Mouse (Mus musculus): ENCODE measurements around the gene Lkaaear1.

Lkaaear1 gene

DNA sequence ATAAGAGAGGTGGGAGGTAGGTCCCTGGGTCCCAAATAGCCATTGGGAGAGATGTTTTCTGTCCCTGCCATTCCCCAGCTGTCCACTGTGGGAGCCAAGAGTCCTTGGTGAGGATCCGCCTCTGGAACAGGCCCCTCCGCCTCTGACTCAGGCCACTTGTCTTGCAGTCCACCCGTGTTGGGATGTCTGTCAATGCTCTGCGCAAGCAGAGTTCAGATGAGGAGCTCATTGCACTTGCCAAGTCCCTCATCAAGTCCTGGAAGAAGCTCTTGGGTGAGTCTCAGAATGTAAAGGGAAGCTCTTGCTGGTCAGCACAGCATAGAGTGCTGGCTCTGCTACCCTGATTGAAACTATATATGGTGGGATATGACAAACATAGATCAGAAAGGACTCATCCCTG is 14.9 kb downstream of the Lkaaear1 start:
- no peak for DNase-seq (ENCODE audit: low spot score)

DNA sequence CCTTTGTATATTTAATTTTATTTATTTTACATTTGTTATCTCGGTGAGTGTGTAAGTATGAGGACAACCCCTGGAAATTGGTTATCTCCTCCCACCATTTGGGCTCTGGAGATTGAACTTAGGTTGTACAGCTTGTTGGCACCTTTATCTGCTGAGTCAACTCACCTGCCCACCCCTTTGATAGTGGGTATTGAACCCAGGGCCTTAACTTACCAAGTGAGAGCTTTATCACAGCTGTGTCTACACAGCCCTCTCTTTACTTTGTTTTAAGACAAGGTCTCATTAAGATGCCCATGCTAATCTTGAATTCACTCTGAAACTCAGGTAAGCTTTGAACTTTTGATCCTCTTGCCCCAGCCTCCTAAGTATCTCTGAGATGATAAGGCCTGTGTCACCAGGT is 16.3 kb downstream of the Lkaaear1 start:
- DNase-seq (ENCODE audit: low spot score), result no peak

DNA sequence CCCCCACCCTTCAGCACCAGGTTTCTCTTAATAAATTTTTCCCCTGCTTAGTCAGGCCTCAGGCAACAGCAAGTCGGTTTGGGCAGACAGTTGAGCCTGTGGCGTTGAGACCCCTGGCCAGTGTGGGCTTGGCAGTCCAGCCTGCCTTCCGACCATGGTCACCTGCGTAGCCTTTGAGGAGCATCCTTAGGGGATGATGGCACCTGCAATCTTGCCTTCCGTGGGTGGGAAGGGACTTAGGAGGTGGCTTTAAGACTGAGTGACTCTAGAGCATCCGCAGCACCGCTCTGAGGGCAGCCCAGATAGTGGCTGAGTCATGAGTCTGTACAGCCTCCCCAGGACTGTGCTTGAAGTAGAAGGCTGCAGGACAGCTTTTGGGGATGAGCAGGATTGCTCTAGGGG is 17.5 kb downstream of the Lkaaear1 start:
- no peak for DNase-seq (ENCODE audit: low spot score)

DNA sequence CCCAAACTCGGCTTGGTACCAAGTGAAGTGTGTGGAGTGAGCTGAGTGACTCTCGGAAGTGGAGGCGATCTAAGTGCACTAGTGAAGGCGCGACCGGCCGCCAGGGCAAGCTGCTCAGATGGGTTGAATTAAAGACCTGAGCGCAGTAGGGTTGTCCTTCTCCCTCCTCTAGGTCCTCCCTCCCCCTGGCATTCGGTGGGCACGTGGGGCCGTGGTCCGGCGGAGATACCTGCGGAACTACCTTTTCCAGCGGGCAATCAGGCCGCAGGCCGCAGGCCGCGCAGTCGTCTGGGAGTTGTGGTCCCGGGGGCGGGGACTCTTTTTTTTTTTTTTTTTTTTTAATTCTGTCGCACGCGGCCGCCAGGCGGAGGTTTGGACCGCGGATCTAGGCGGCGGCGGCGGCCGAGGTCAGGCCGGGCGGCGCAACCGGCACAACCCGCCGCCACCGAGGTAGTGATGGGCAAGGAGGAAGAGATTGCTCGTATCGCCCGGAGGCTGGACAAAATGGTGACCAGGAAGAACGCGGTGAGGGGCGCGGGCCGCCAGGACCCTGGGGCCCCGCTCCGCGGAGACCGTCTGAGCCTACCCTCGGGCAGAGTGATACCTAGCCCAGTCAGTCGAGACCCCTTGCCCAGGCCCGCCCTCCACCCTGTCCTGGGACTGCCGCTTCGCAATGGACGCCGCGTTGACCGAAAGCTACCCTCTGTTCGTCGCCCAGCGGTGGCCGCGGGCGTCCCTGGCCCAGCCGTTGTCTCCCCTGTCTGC is 18.1 kb downstream of the Lkaaear1 start, which contains the start of gene Tcea2:
TSS of gene Tcea2 (plus strand) at position 360 of the 765 bp plus-strand sequence.
- peak; percentile 81 for DNase-seq (ENCODE audit: low spot score)

DNA sequence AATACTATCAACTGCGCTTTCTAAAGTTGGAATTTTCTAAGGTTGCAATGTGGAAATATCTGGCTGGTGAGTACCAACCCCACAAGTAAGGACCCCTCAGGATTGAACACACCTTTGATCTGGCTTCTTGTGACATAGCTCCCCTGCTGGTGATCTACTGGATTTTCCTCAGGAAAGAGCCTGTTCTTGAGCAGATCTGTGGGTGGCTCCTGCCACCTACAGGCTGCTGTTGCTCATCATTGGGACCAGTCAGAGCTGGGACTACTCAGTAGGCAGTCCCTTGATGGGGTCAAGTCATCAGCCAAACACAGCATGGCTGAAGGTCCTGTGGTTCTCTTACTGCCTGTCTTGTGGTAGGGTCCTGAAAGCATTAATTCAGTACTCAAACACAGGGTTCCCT is 19.5 kb downstream of the Lkaaear1 start:
- DNase-seq (ENCODE audit: low spot score), result peak; percentile 92

DNA sequence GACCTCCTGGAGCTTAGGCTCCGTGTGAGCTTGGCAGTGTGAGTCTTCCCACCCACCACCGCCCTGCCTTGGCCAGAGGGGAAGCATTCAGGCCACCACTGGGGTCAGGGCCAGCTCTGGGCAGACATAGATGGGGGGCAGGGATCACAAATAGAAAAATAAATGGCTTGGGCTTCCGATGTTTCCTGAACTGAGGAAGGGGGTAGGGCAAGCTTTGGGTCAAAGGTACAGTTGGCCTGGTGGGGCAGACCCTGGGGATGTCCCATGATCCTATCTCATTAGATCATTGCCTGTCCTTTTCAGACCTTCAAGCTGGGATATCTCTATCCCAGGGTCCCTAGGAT is 20.5 kb downstream of the Lkaaear1 start:
- DNase-seq (ENCODE audit: low spot score), result no peak

DNA sequence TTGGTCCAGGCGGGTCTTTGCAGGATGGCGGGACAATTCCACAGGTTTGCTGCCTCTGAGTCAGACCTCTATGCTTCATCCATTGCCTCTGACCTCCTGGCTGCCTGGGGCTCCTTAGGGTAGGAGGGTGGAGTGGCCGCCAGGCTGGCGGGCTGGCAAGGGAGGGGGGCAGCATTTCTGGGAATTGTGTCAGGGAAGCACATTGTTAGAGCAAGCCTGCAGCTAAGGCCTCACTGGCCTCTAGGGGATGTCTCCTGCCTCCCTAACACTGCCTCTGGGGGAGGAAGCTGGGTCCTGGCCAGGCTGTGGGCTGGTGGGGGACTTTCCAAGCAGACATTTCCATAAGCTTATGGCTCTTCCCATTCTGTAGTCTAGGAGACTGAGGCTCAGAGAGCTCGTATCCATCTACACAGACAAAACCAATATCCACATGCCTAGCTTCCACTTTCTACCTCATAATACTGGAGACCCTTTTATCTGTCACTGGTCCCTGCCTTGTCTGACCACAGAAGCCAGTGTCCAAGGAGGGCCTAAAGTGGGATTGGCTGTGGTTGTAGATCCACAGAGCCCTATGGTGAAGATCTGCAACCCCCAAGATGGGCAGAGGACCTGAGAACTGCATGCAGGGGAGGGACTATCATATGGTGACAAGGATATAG is 21.0 kb downstream of the Lkaaear1 start:
- DNase-seq (ENCODE audit: low spot score), result peak; percentile 38

DNA sequence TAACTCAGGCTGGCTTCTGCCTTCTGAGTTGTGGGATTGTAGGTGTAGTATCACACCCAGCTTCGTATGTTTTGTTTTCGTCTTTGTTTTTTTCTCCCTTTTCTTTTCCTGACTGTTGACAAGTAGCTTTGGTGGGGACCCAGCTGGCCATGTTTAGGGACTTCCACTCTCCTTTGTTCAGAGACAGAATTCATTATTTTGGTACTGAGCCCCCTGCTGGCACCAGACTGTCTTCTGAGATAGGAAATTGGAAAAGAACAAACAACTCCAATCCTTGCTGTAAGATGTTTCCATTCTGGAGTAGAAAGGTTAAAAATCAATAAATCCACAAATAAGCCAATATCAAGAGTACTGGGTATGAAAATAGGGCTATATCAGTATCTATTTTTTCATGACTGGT is 21.8 kb downstream of the Lkaaear1 start:
- DNase-seq (ENCODE audit: low spot score), result peak; percentile 23

DNA sequence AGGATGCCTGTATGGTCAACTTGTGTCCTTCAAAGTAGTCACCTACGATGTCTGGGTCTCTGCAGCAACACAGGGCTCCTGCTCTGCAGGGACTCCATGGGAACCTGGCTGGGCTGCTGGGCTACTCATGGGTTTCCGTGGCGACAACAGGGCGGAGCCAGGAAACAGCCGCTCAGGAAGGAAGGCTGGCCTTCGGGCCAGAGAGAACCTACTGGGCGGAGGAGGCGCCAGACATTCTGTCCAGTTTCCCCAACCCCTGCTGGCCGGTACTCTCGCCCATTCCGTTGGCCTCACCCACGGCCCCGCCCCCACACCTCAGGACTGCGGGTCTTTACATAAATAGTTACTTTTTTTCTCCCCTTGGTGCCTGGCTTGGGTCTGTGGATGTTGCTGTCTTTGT is 22.8 kb downstream of the Lkaaear1 start:
- peak; percentile 41 for DNase-seq (ENCODE audit: low spot score)

DNA sequence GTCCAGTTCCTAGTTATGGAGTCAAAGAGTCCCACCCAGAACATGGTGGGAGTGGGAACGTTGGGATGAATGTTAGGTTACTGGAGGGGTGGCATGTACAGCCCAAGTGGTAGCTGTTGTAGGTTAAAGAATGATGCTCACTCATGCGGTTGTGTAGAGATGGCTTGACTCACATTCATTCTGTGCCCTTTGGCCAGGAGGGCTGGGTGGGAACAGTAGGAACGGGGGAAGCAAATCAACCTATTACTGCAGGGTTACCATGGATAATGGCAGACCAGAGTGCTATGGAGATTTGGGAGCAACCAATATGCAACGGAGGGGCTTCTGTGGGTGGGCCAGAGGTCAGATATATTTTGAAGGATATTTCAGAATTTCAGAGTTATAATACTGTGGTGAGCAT is 23.3 kb downstream of the Lkaaear1 start:
- no peak for DNase-seq (ENCODE audit: low spot score)

DNA sequence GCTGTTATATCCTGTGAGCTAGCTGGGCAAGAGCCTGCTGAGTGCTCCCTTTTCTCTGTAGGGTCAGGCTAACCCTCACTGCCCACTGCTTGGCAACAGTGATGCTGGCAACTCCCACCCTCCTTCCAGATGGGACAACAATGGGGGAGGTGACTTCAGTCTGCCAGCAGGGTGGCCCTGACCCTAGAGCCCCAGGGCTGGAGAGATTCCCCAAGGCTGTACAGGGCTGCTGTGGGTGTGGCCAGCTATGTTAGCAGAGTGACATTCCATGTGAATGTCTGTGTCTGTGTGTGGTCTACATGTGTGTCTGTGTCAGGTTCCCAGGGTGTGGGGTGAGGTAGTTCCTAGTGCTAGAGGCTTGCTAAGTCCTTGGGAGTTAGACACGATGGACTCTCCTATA is 24.7 kb downstream of the Lkaaear1 start:
- DNase-seq (ENCODE audit: low spot score), result peak; percentile 26

DNA sequence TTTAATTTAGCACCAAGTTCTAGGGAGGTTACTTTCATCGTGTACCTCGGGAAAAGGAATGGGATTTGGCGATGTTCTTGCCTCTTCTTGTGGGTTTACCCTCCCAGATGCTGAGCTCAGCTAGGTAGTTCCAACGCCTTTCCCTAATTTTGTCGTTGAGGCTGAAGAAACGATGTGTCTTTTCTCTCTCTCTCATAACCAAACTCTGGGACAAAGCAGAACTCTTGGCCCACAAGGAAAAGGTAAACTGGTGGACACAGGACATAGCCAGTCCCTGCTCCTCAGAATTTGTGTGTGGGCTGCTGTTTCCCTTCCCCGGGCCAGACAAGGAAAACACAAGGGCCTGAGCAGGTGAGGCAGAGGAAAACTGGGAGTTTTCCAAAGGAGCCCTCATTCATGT is 26.3 kb downstream of the Lkaaear1 start:
- no peak for DNase-seq (ENCODE audit: low spot score)

DNA sequence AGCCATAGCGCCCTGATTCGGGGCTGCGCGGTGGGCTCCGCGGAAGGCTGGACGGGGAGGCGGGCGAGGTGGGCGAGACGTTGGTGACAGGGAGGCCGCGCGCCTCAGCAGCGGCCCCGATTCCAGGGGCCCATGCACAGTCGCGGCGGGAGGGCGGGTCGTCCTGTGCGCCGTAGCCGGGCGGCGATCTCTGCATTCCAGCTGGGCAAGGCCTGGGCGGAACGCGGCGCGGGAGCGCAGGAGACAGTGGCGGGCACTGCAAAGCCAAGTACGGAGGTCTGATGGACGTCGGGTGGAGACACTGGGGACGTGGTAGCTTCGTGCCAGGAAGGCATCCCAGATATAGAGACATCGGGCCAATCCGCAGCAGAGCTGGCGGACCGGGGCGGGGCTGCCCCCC is 26.9 kb downstream of the Lkaaear1 start, which contains the start of gene Sox18:
TSS of gene Sox18 (minus strand) at position 315 of the 400 bp plus-strand sequence.
- DNase-seq (ENCODE audit: low spot score), result no peak

DNA sequence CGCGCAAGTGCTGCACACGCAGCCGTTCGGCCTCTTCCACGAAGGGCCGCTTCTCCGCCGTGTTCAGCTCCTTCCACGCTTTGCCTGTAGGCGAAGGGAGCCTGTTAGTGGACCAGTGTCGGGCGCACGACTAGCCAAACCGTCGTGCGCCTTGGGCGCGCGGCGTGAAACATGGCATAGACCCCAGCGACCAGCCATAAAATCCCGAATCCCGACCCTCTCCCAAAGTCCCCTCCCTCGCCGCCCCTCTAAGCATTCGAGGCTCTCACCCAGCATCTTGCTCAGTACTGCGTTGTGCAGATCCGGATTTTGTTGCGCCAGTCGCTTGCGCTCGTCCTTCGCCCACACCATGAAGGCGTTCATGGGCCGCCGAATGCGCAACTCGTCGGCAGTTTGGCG is 27.3 kb downstream of the Lkaaear1 start:
- no peak for DNase-seq (ENCODE audit: low spot score)

DNA sequence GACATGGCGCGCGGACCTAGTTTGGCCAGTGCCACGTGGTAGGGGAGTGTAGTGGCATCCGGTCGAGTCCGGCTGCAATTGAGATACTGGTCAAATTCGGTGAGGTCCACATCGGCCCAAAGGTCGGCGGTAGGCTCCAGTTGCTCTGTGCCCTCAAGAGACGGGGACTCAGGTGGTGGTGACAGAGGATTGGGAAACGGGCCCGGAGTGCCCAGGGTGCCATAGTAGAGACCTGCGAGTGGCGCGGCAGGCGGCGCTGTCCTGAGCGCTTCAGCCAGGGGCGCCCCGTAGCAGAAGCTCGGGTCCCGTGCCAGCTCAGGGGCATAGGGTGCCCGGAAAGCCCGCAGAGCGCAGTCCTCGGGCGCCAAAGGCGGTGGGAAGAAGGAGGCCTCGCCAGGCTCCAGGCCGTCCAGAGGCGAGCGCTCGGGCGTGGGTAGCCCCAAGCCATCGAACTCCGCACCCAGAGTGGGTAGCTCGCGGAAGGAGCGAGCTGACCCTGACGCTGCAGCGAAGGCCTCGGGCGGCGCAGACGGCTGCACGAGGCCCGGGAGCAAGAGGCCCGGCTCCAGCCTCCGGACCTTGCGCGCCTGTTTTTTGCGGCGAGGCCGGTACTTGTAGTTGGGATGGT is 27.8 kb downstream of the Lkaaear1 start:
- DNase-seq (ENCODE audit: low spot score), result no peak

DNA sequence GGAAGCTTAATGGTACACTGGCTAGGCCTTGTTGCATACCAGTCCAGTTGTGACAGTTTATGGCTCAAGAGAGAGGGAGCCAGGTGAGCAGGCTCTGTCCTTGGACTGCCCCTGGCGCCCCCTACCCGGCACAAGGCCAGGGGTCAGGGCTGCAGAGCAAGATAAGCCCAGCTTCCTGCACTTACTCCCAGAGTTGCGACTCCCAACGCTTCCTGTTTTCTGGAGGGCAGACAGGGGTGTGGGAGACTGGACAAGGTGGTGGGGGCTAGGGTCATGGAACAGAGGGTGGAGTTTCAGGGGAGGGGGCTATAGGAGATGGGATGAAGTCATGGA is 35.0 kb downstream of the Lkaaear1 start:
- no peak for DNase-seq (ENCODE audit: low spot score)

DNA sequence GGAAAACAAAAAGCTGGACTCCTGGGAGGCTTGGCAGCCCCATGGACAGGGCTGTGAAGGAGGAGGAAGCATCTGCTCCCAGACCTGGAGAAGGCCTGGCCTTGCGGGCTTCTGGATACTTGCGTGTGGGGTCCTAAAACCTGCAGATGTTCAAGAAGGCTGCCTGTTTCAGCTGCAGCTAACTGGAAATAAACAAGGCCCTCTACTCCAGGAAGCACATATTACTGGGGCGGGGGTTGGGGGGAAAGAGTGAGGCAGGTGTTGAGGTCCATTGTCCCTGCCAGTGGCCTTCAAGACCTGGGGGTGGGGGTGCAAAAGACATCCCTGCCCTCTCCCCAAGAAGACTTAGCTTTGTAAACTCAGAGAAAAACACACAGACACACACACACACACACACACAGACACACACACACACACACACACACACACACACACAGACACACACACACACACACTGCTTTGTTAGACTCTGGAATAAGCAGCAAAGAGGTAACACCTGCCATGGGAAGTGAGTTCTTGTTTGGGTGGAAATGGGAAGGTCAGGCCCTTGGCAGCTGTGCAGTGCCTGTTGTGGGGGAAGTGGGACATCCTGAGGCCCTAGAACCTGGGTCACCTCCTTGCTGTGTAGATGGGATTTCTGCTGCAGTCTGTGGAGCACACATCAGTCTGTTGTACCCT is 35.5 kb downstream of the Lkaaear1 start:
- no peak for DNase-seq (ENCODE audit: low spot score)

DNA sequence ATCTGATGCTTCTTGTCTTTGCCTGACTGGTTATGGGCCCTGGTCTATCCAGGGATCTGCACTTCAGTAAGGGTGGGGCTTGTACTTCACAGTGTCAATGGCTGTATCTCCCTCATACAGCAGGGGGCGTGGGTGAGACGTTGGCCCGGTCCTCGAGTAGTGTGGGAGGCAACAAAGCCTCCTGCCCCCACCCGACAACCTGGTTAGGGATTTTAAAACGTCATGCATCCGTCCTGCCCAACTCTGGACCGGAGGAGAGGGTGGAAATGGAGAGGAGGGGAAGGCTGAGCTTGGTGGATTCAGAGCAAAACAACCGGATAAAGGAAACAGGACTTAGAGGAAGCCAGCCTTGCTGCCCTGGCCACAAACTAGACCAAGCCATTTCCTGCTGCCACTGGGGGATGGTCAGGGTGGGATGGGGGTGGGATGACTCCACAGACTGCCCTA is 38.6 kb downstream of the Lkaaear1 start:
- DNase-seq (ENCODE audit: low spot score), result peak; percentile 52

DNA sequence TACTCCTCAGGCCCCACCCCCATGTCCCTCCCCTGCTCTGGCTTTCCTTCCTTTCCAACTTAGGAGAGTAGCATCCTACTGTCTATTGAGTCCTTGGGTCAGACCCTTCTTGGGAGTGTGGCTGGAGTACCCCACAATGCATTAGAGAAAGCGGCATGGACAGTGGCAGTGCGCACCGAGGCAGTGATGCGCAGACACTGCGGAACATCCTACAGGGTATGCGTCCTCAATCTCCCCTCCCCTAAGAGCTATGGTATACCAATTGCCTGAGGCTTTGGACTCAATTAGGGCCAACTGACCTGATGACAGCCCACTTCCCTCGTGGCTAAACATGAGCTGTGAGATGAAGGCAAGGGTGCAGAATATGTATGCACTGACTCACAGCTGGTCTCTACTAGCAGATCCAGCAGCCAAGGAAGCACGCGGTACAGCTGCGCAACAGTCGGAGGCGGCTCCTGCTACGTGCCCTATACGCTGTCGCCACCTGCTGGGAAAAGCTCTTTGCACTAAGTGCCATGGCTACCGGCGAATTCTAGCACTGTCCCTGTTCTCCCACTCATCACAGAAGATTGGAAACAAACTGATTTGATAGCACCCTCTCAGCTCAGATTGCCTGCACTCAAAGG is 39.2 kb downstream of the Lkaaear1 start:
- no peak for DNase-seq (ENCODE audit: low spot score)

DNA sequence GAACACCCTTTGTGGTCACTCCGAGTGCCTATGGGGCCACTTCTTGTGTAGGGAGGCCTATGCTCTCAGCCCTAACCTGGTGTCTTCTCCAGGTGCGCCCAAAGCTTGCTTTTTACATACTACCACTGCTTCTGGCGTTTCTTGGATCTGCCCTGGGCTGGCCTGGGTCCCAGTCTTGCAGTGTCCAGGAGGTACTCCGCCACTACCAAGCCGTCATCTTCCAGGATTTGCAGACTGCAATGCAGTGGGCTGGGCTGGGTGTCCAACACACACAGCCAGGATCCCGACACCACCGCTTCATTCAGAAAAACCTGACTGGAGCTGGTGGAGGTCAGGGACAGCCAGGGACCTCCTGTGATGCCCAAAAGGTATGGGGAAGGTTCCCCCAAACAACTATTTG is 39.7 kb downstream of the Lkaaear1 start:
- DNase-seq (ENCODE audit: low spot score), result no peak

DNA sequence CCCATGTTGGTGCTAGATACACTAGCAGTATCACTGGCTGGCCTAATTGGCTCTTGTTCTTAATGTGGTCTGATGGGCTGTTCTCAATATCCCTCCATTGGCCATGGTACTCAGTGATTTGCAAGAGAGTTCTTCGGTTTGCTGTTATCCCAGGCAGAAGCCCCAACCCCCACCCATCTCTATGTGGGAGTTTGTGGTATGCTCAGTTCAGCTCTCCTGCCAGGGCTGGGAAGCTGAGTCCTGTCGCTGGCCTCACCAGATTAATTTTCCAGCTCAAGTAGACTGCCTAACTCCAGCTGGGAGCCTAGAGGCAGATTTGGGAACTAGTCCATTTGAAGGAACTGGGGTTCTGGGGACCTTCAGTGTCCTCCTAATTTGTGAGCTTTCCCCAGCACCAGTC is 40.8 kb downstream of the Lkaaear1 start:
- no peak for DNase-seq (ENCODE audit: low spot score)

DNA sequence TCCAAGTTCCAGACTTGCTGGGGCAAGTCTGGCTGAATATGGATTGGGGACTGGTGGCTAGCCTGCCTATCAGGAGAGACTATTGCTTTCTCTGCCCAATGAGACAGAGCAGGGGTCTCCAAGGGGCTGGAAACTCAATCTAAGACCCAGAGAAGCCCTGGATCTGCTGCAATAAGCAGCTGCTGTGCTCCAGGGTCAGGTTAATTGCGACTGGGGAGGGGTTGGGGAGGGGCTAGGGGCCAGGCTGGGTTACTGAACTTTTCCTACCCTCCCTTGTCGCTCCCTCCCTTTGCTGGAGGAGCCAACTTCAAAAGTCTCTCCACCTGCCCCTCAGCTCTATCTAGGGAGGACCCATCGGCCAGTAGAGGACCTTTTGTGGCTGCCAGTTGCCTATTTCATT is 41.5 kb downstream of the Lkaaear1 start, which contains the start of gene Gm29797:
TSS of gene Gm29797 (plus strand) at position 301 of the 400 bp plus-strand sequence.
- no peak for DNase-seq (ENCODE audit: low spot score)

All from adipocyte (in vitro differentiated cells).